Mouse (Mus musculus) forebrain, embryonic 10.5 days (tissue): Measurements from ENCODE around the gene Limd1. TPM values are rescaled to one million over a fixed set of nuclear protein-coding genes. Genes with fewer than 3 reads are reported as not detected.
A peak's percentile ranks its signal among the peaks of the same experiment; 100 is the strongest.

Experiments
- DNase-seq: peaks from one replicate; pipeline ENCODE4 v3.0.0-alpha.2; 2017; ENCODE audit warnings: low spot score; ENCODE audit errors: extremely low spot score
- H3K27ac ChIP-seq: fragments of 300-500 bp; sonication (generic); 2 replicates; pipeline ENCODE4 v1.5.1; 2016; ENCODE audit warnings: mild to moderate bottlenecking
- H3K27me3 ChIP-seq: fragments of 300-500 bp; sonication (generic); 2 replicates; pipeline ENCODE4 v1.6.1; 2016; ENCODE audit warnings: mild to moderate bottlenecking; ENCODE audit not compliant: poor library complexity, severe bottlenecking
- H3K36me3 ChIP-seq: fragments of 300-500 bp; sonication (generic); replicated peaks from 2 replicates; pipeline ENCODE4 v1.6.1; 2016; ENCODE audit warnings: mild to moderate bottlenecking, moderate library complexity
- H3K4me1 ChIP-seq: fragments of 300-500 bp; sonication (generic); 2 replicates; pipeline ENCODE4 v1.6.1; 2016
- H3K4me3 ChIP-seq: fragments of 300-500 bp; sonication (generic); 2 replicates; pipeline ENCODE4 v1.5.1; 2016; ENCODE audit warnings: mild to moderate bottlenecking, moderate library complexity
- H3K9me3 ChIP-seq: fragments of 300-500 bp; sonication (generic); 2 replicates; pipeline ENCODE4 v1.6.1; 2016; ENCODE audit warnings: mild to moderate bottlenecking, moderate library complexity
- WGBS: fragments of 180-500 bp; shearing (Covaris S2); methylation state at CpG from one replicate; pipeline ENCODE4 v1.1.7; 2016; 5-methylcytosine and 5-hydroxymethylcytosine counted together
- polyA plus RNA-seq: library from polyadenylated mRNA; unstranded; fragments of >200 nt; fragmentation: Nextera tagmentation; extraction: Ambion mirVana; gene quantifications from 2 replicates; pipeline ENCODE4 v1.2.1, GENCODE M21; 2016

Gene Limd1
- polyA plus RNA-seq, 1 experiment from 2014 or later: 55.7 TPM

DNA sequence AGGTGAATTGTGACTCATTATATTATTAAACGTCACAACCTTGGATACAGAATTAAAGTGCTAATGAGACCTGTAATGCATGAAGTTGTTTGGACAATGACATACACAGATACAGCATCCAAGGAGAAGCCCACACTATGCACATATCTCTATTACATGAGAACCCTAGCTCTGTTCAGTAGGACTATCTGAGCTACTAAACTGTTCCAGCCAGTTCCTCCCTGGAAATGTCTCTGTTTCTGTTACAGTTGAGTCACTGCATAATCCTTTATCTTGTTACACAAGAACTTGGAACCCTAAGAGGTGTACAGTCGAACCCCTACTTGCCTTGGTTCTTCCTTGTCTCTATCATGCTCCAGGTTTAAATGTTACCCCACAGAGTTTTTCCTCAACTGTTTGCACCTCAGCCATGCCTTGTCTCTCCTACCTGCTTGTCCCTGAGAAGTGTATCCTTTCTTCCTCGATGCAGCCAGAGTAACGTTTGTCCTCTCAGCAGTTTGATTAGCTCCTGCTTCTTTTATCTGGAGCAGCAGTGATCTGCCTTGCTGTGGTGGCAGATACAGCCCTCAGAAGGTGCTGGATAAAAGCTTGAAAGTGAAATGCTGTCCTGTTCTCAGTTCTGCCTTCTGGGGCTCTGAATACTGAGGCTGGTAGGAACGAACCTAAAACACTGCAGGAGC lies 10.0 kb upstream of the Limd1 start:
- H3K9me3 ChIP-seq: no peaks in the 10 kb centered on the region
- no peak for DNase-seq
- H3K4me3 ChIP-seq: no peak overlapping the region
- H3K27ac ChIP-seq: no peak overlapping the region
- WGBS: 71% methylated on average over 5 of the region's 5 CpGs
- H3K4me1 ChIP-seq: no peaks in the 10 kb centered on the region
- H3K27me3 ChIP-seq: no peaks in the 10 kb centered on the region
- H3K36me3 ChIP-seq: peaks cover 4% of the 10 kb centered on the region; the same call in 1 of the 2 replicates

DNA sequence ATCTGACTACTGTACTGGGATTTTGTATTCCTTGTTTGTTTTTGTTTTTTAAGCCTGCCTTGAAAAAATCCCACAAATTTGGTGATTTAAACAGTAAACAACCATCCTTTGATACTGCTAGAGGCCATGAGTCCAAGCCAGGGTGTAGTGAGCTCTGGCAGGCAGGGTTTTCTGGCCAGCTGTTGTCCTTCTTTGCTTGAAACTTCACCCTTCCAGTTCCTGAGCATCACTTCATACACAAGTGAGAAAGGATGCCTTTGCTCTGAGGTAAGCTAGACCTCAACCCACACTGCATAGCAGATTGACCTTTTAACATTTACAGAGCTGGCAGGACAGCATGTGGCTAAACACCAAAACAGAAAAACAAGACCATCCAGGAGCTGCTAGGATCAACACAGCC lies 9.4 kb upstream of the Limd1 start:
- Histone ChIP-seq H3K27ac (no peak overlapping the region), H3K27me3 (no peaks in the 10 kb centered on the region), H3K9me3 (no peaks in the 10 kb centered on the region), H3K4me1 (no peaks in the 10 kb centered on the region), H3K4me3 (no peak overlapping the region), H3K36me3 (peaks cover 4% of the 10 kb centered on the region; the same call in 1 of the 2 replicates)
- DNase-seq: no peak

DNA sequence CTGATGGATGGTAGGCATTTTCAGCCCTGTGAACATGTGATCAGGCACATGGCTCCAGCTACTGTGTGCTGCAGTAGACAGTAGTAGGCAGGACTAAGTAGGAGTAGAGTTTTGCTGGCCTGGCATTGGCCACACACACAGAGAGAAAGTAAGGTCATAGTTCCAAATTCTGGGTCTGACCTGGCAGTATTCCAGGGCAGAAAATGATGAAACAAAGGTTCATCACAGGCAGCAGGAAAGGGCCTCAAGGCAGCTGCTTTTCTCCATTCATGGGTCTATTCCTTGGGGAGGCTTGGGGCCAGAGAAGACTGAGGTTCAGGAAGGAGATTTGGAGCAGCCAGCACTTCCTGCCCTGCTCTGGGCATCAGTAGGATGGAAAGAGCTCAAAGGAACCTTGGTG lies 5.1 kb upstream of the Limd1 start:
- H3K27me3 ChIP-seq: no peaks in the 10 kb centered on the region
- H3K4me1 ChIP-seq: peaks cover 6% of the 10 kb centered on the region
- no peak for DNase-seq
- no peaks in the 10 kb centered on the region for H3K36me3 ChIP-seq
- H3K9me3 ChIP-seq: no peaks in the 10 kb centered on the region
- H3K4me3 ChIP-seq: no peak overlapping the region
- H3K27ac ChIP-seq: no peak overlapping the region

DNA sequence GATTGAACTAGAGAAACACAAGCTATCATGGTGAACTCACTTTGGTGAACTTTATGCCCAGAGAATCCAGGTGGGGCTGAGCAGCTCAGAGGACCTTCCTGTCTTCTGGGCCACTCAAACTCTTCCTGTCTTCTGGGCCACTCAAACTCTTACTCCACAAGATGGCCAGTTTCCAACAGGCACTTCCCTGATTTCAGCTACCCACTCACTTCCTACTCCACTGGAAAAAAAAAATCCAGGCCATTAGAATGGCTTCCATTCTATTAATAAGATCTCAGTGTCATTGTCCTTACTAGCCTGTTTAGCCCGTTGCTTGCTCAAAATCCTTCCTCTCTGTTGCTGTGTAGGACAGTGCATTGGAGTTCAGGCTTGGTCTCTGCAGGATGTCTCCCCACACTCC lies 2.9 kb upstream of the Limd1 start:
- no peak for DNase-seq
- Histone ChIP-seq H3K4me1 (peaks cover 24% of the 10 kb centered on the region), H3K27ac (no peak overlapping the region), H3K4me3 (no peak overlapping the region), H3K27me3 (no peaks in the 10 kb centered on the region), H3K9me3 (no peaks in the 10 kb centered on the region), H3K36me3 (peaks cover 10% of the 10 kb centered on the region)
- 79% methylated on average over 1 of the region's 1 CpGs for WGBS

DNA sequence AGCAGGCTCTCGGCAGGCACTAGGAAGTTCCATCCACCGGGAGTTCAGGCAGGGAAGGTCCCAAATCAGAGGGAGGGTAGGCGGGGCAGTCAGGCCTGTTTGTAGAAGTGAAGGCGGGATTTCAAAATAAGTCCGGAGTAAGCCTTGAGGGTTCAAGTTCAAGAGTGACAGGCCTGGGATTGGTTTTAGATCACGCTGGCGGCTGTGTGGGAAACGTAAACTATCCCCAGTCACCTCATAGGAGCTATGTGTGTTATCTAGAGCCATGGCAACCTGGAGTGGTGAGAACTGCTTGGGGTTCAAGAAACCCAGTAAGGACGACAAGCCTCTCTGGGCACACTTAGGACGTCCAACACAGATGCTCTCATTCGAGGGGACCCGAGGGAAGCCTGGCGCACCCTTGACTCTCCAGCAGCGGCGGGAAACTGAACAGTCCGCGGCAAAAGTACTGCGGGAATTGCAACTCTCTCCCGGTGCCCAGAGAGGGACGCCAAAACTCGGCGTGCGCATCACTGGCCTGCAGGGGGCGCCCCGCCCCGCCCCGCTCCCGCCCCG lies 398 bp upstream of the Limd1 start:
- H3K4me1 ChIP-seq: peaks cover 49% of the 10 kb centered on the region

DNA sequence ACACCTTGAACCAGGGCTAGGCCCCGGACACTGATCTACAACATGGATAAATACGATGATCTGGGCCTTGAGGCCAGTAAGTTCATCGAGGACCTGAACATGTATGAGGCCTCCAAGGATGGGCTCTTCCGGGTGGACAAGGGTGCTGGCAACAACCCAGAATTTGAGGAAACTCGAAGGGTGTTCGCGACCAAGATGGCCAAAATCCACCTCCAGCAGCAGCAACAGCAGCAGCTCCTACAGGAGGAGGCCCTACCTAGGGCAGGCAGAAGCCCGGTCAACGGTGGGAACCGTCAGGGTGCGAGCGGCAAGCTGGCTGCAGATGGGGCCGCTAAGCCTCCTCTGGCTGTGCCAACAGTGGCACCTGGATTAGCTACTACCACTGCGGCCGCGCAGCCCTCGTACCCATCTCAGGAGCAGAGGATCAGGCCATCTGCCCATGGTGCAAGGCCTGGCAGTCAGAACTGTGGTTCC lies 727 bp downstream of the Limd1 start:
- H3K9me3 ChIP-seq: no peaks in the 10 kb centered on the region; the same call in 1 of the 2 replicates
- H3K27me3 ChIP-seq: no peaks in the 10 kb centered on the region
- DNase-seq: peak; percentile 18
- peaks cover 58% of the 10 kb centered on the region for H3K4me1 ChIP-seq
- peak overlapping the region; percentile 72 for H3K4me3 ChIP-seq
- H3K27ac ChIP-seq: peak overlapping the region; percentile 87
- WGBS: 27% methylated on average over 17 of the region's 17 CpGs
- peaks cover 47% of the 10 kb centered on the region for H3K36me3 ChIP-seq

More for the DNA sequence above, 398 bp upstream of the Limd1 start:
- Histone ChIP-seq H3K9me3 (no peaks in the 10 kb centered on the region; the same call in 1 of the 2 replicates), H3K4me3 (peak overlapping the region; percentile 72), H3K36me3 (peaks cover 35% of the 10 kb centered on the region), H3K27ac (peak overlapping the region; percentile 72), H3K27me3 (no peaks in the 10 kb centered on the region)
- peak; percentile 81 for DNase-seq
- under 1% methylated on average over 29 of the region's 29 CpGs for WGBS

DNA sequence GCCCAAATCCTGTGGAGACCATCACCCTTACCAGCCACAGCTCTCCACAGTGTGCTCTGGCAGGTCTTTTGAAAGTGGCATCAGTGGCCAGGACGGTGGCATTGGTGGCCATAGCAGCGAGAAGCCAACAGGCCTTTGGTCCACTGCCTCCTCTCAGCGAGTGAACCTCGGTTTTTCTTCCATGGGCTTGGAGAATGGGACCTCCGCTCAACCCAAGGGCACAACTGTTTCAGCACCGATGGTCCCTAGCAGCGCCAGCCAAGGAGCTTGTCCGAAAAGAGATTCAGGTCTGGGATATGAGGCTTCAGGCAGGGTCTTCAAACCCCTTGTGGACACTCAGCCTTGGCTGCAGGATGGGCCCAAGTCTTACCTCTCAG lies 1.4 kb downstream of the Limd1 start:
- 89% methylated on average over 8 of the region's 8 CpGs for WGBS
- Histone ChIP-seq H3K27me3 (no peaks in the 10 kb centered on the region), H3K4me1 (peaks cover 58% of the 10 kb centered on the region), H3K27ac (peak overlapping the region; percentile 87), H3K4me3 (peak overlapping the region; percentile 72), H3K36me3 (peaks cover 53% of the 10 kb centered on the region), H3K9me3 (no peaks in the 10 kb centered on the region; the same call in 1 of the 2 replicates)
- peak; percentile 18 for DNase-seq

DNA sequence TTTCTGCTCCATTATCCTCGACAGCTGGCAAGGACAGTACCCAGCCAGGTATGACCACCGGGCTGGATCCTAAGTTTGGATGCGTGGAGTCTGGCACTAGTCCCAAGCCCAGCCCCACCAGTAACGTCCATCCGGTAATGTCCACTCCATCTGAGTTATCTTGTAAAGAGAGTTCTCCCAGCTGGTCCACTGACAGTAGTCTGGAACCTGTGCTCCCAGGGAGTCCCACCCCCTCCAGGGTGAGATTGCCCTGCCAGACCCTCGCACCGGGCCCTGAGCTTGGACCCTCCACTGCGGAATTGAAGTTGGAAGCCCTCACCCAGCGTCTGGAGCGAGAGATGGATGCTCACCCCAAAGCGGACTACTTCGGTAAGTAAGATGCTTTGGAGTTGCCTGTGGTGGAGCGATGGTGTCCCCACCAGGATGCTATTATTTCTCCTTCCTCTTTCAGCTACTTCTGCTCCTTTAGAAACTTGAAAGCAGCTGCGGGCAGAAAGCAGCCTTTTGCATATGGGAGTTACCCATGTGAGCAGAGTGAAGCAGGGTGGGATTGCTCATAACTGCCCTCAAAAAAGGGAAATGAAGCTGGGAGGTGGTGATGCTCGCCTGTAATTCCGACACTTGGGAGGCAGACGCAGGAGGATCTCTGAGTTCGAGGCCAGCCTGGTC lies 1.9 kb downstream of the Limd1 start:
- Histone ChIP-seq H3K4me3 (peak overlapping the region; percentile 72), H3K27me3 (no peaks in the 10 kb centered on the region), H3K27ac (no peak overlapping the region), H3K4me1 (peaks cover 58% of the 10 kb centered on the region), H3K9me3 (no peaks in the 10 kb centered on the region; the same call in 1 of the 2 replicates), H3K36me3 (peaks cover 57% of the 10 kb centered on the region)
- 88% methylated on average over 18 of the region's 18 CpGs for WGBS
- no peak for DNase-seq

DNA sequence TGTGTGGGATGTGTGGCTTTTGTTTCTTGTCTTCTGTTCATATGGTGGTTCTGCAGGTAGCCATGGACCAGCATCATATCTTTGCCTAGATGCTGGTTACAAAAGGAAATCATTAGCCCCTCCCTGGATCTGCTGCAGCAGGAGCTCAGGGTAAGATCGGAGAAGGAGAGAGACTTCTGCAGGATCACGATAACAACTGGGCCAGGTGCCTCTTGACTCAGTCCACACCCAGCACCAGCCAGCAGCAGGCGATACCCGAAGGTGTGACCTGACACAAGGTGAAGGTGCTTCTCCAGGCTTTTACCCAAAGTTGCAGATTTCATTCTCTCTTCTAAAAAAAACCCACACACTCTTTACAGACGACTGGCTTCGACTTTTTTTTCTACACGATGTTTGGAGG lies 2.6 kb downstream of the Limd1 start:
- 88% methylated on average over 7 of the region's 7 CpGs for whole genome bisulfite sequencing
- no peak for DNase-seq
- no peak overlapping the region for H3K27ac ChIP-seq
- H3K4me1 ChIP-seq: peaks cover 58% of the 10 kb centered on the region
- H3K4me3 ChIP-seq: peak overlapping the region; percentile 72
- H3K27me3 ChIP-seq: no peaks in the 10 kb centered on the region
- H3K9me3 ChIP-seq: no peaks in the 10 kb centered on the region; the same call in 1 of the 2 replicates
- peaks cover 64% of the 10 kb centered on the region for H3K36me3 ChIP-seq

DNA sequence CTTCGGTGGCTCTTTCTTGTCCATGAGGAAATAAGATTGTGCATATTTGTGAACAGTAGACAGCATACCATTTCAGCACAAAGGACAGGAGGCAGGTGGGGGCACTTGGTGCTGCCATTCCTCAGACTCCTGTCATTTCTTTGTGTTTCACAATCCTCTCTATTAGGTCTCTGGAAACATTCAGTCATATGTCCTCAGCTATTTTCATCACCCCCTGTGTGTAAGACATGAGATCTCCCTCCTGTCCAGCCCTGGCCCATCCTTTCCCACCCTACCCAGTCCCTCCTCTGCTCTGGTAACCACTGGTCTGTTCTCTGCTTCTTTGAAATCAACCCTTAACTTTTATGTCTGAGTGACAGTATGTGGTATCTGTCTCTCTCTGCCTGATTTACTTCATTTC lies 5.1 kb downstream of the Limd1 start:
- Histone ChIP-seq H3K4me3 (no peak overlapping the region), H3K36me3 (peaks cover 87% of the 10 kb centered on the region), H3K4me1 (peaks cover 56% of the 10 kb centered on the region), H3K9me3 (no peaks in the 10 kb centered on the region; the same call in 1 of the 2 replicates), H3K27me3 (no peaks in the 10 kb centered on the region), H3K27ac (no peak overlapping the region)
- DNase-seq: no peak
- 97% methylated on average over 1 of the region's 1 CpGs for whole genome bisulfite sequencing

DNA sequence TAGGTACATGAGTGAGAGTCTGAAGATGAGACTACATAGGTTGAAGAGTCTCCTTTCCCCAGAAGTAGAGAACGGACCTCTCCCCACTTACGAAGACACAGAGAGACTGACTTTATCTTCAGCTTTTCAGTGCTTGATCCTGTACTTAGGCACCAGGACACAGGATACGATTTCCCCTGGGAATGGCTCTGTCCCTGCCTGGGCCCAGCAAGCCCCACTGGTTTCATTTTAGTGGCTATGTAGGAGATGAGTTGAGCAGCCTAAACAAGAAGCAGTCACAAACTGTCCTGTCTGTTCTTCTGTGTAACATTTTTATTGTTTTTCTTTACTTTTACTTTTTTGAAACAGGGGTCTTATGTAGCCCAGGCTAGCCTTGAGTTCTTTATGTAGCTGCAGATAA lies 6.3 kb downstream of the Limd1 start:
- Histone ChIP-seq H3K4me3 (no peak overlapping the region), H3K9me3 (no peaks in the 10 kb centered on the region; the same call in 1 of the 2 replicates), H3K27ac (no peak overlapping the region), H3K27me3 (no peaks in the 10 kb centered on the region), H3K4me1 (peaks cover 50% of the 10 kb centered on the region), H3K36me3 (peaks cover 95% of the 10 kb centered on the region)
- 92% methylated on average over 3 of the region's 3 CpGs for WGBS
- no peak for DNase-seq

DNA sequence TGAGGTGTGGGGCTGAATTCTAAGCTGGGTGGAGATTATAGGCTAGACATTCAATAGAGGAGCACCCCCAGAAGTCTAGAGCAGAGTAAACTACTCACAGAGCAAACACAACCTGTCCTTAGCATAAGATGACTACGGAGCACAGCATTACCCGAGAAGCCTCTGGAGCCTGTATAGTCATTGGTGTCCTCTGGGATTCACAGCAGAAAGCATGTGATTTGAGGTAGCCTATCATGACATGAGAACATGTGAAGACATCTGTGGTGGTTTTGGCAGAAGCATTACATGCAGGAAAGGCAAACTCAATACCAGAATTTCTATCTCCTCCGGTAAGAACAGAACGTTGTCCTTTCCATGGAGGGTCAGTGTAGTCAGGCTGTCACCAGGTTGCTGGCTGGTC lies 7.1 kb downstream of the Limd1 start:
- peaks cover 49% of the 10 kb centered on the region for H3K4me1 ChIP-seq
- H3K27ac ChIP-seq: no peak overlapping the region
- no peaks in the 10 kb centered on the region for H3K27me3 ChIP-seq
- WGBS: 95% methylated on average over 4 of the region's 4 CpGs
- no peak overlapping the region for H3K4me3 ChIP-seq
- H3K36me3 ChIP-seq: peaks cover 95% of the 10 kb centered on the region
- no peak for DNase-seq
- no peaks in the 10 kb centered on the region; the same call in 1 of the 2 replicates for H3K9me3 ChIP-seq

DNA sequence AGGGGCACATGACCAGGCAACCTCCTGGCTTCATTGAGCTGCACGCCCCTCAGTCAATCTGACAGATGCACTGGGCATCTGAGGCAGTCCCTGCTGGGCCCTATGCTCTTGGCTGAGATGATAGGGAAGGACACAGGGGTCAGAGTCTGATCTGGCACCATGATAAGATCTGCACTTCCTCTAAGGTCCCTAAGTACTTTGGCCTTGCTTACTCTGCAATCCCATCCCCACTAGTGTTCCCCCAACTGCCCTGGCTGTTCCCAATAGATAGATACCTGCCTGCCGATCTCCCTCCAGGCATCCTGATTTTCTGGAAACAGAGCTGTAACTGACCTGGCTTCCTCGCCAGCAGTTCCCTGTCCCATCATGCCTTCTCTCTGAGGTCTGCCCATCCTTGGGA lies 8.1 kb downstream of the Limd1 start:
- DNase-seq: no peak
- H3K27ac ChIP-seq: no peak overlapping the region
- H3K9me3 ChIP-seq: no peaks in the 10 kb centered on the region; the same call in 1 of the 2 replicates
- peaks cover 41% of the 10 kb centered on the region for H3K4me1 ChIP-seq
- peaks cover 87% of the 10 kb centered on the region for H3K36me3 ChIP-seq
- no peaks in the 10 kb centered on the region for H3K27me3 ChIP-seq
- H3K4me3 ChIP-seq: no peak overlapping the region
- 86% methylated on average over 3 of the region's 3 CpGs for WGBS
